Mouse (Mus musculus) splenic B cell, adult 2 months (primary cell): ENCODE data around the gene Galnt17.

Experiments used
- DNase-seq: peaks from one replicate; pipeline ENCODE4 v3.0.0-alpha.2; 2011; ENCODE audit warnings: low read depth, low spot score
- H3K27me3 ChIP-seq: 2 replicates; pipeline ENCODE4 v1.6.1; 2012; ENCODE audit warnings: mild to moderate bottlenecking, low read length, moderate library complexity, mixed read lengths; ENCODE audit not compliant: control insufficient read depth, poor library complexity, insufficient read depth, severe bottlenecking
- H3K36me3 ChIP-seq: 2 replicates; pipeline ENCODE4 v1.6.1; 2012; ENCODE audit warnings: mild to moderate bottlenecking, low read length, moderate library complexity, mixed read lengths; ENCODE audit not compliant: control insufficient read depth, poor library complexity, insufficient read depth, severe bottlenecking

Gene Galnt17

GRCm38 (mm10) chr5:131279286-131279685 lies 29.0 kb downstream of the Galnt17 start:
- no peak for DNase-seq
- Histone ChIP-seq H3K27me3 (no peaks in the 10 kb centered on the region), H3K36me3 (no peaks in the 10 kb centered on the region)

GRCm38 (mm10) chr5:131277227-131277626 lies 31.1 kb downstream of the Galnt17 start:
- no peak for DNase-seq
- H3K36me3 ChIP-seq = no peaks in the 10 kb centered on the region
- no peaks in the 10 kb centered on the region for H3K27me3 ChIP-seq

GRCm38 (mm10) chr5:131266291-131266690 lies 42.0 kb downstream of the Galnt17 start:
- Histone ChIP-seq H3K36me3 (no peaks in the 10 kb centered on the region), H3K27me3 (no peaks in the 10 kb centered on the region)
- no peak for DNase-seq

GRCm38 (mm10) chr5:131264145-131264544 lies 44.2 kb downstream of the Galnt17 start:
- H3K27me3 ChIP-seq = no peaks in the 10 kb centered on the region

GRCm38 (mm10) chr5:131250701-131251636 lies 57.3 kb downstream of the Galnt17 start:
- DNase-seq = no peak
- H3K36me3 ChIP-seq = no peaks in the 10 kb centered on the region
- H3K27me3 ChIP-seq = no peaks in the 10 kb centered on the region

More at GRCm38 (mm10) chr5:131264145-131264544, 44.2 kb downstream of the Galnt17 start:
- DNase-seq = no peak
- no peaks in the 10 kb centered on the region for H3K36me3 ChIP-seq

GRCm38 (mm10) chr5:131248416-131248815 lies 59.9 kb downstream of the Galnt17 start:
- no peak for DNase-seq
- Histone ChIP-seq H3K27me3 (no peaks in the 10 kb centered on the region), H3K36me3 (no peaks in the 10 kb centered on the region)

GRCm38 (mm10) chr5:131246591-131246990 lies 61.7 kb downstream of the Galnt17 start:
- no peak for DNase-seq
- H3K36me3 ChIP-seq = no peaks in the 10 kb centered on the region
- no peaks in the 10 kb centered on the region for H3K27me3 ChIP-seq

- no peak for DNase-seq
- Histone ChIP-seq H3K36me3 (no peaks in the 10 kb centered on the region), H3K27me3 (no peaks in the 10 kb centered on the region)
Observed at GRCm38 (mm10) chr5:131241689-131242088, 66.6 kb downstream of the Galnt17 start.

GRCm38 (mm10) chr5:131239813-131240212 lies 68.5 kb downstream of the Galnt17 start:
- no peaks in the 10 kb centered on the region for H3K36me3 ChIP-seq
- H3K27me3 ChIP-seq = no peaks in the 10 kb centered on the region
- no peak for DNase-seq

GRCm38 (mm10) chr5:131236906-131237305 lies 71.4 kb downstream of the Galnt17 start:
- Histone ChIP-seq H3K36me3 (no peaks in the 10 kb centered on the region), H3K27me3 (no peaks in the 10 kb centered on the region)
- no peak for DNase-seq

- Histone ChIP-seq H3K36me3 (no peaks in the 10 kb centered on the region), H3K27me3 (no peaks in the 10 kb centered on the region)
- no peak for DNase-seq
Observed at GRCm38 (mm10) chr5:131233828-131234227, 74.5 kb downstream of the Galnt17 start.

GRCm38 (mm10) chr5:131231060-131231459 lies 77.2 kb downstream of the Galnt17 start:
- no peak for DNase-seq
- H3K27me3 ChIP-seq = no peaks in the 10 kb centered on the region
- H3K36me3 ChIP-seq = no peaks in the 10 kb centered on the region

- no peaks in the 10 kb centered on the region for H3K36me3 ChIP-seq
- H3K27me3 ChIP-seq = no peaks in the 10 kb centered on the region
- no peak for DNase-seq
Observed at GRCm38 (mm10) chr5:131229744-131230143, 78.6 kb downstream of the Galnt17 start.

GRCm38 (mm10) chr5:131223416-131223815 lies 84.9 kb downstream of the Galnt17 start:
- H3K27me3 ChIP-seq = no peaks in the 10 kb centered on the region
- no peak for DNase-seq
- no peaks in the 10 kb centered on the region for H3K36me3 ChIP-seq

- H3K27me3 ChIP-seq = no peaks in the 10 kb centered on the region
- no peak for DNase-seq
- H3K36me3 ChIP-seq = no peaks in the 10 kb centered on the region
Observed at GRCm38 (mm10) chr5:131222498-131223244, 85.6 kb downstream of the Galnt17 start.
